Mouse (Mus musculus) intestine, postnatal 0 days (tissue): ENCODE results near the gene Gm10638. TPM values are rescaled to one million over a fixed set of nuclear protein-coding genes. Genes with fewer than 3 reads are reported as not detected.

Source experiments
- ATAC-seq: fragments of 200-750 bp; cut with Nextera tagmentation; 2 replicates; pipeline ENCODE4 v1.8.0; 2017; ENCODE audit warnings: mild to moderate bottlenecking, moderate TSS enrichment, moderate library complexity
- H3K27ac ChIP-seq: fragments of 300-500 bp; sonication (generic); 2 replicates; pipeline ENCODE4 v1.5.1; 2014; ENCODE audit warnings: mild to moderate bottlenecking, low read depth, low read length, moderate library complexity
- H3K27me3 ChIP-seq: fragments of 300-500 bp; sonication (generic); replicated peaks from 2 replicates; pipeline ENCODE4 v1.6.1; 2014; ENCODE audit warnings: low read length, mixed read lengths; ENCODE audit not compliant: control insufficient read depth, insufficient read depth
- H3K36me3 ChIP-seq: fragments of 300-500 bp; sonication (generic); 2 replicates; pipeline ENCODE4 v1.6.1; 2014; ENCODE audit warnings: mild to moderate bottlenecking, moderate library complexity; ENCODE audit not compliant: control insufficient read depth, insufficient read depth
- H3K4me1 ChIP-seq: fragments of 300-500 bp; sonication (generic); replicated peaks from 2 replicates; pipeline ENCODE4 v1.6.1; 2014; ENCODE audit warnings: antibody characterized with exemption, low read length, mixed read lengths; ENCODE audit not compliant: control insufficient read depth, insufficient read depth
- H3K4me2 ChIP-seq: fragments of 300-500 bp; sonication (generic); replicated peaks from 2 replicates; pipeline ENCODE4 v1.6.1; 2014; ENCODE audit warnings: low read depth, mild to moderate bottlenecking, moderate library complexity
- H3K4me3 ChIP-seq: fragments of 300-500 bp; sonication (generic); 2 replicates; pipeline ENCODE4 v1.5.1; 2014; ENCODE audit warnings: low read depth, low read length
- H3K9ac ChIP-seq: fragments of 300-500 bp; sonication (generic); 2 replicates; pipeline ENCODE4 v1.6.1; 2014; ENCODE audit warnings: mild to moderate bottlenecking, low read depth, low read length
- H3K9me3 ChIP-seq: fragments of 300-500 bp; sonication (generic); 2 replicates; pipeline ENCODE4 v1.6.1; 2016; ENCODE audit warnings: mixed run types; ENCODE audit not compliant: control insufficient read depth
- CTCF ChIP-seq: sonication (generic); IDR thresholded peaks from 2 replicates; pipeline ENCODE4 v1.5.1; 2016; ENCODE audit warnings: low read depth, mild to moderate bottlenecking, control low read depth, antibody characterized with exemption, moderate library complexity
- WGBS: fragments of 180-500 bp; shearing (Covaris S2); extraction: QIAGEN DNeasy Blood & Tissue Kit; methylation state at CpG from one replicate; pipeline ENCODE4 v1.1.7; 2014; 5-methylcytosine and 5-hydroxymethylcytosine counted together
- polyA plus RNA-seq: library from polyadenylated mRNA; unstranded; fragments of >200 nt; fragmentation: Nextera tagmentation; extraction: Ambion mirVana; gene quantifications from 2 replicates; pipeline ENCODE4 v1.2.1, GENCODE M21; 2015

Gm10638 gene
- polyA plus RNA-seq, 1 experiment from 2014 or later, result 4.3 TPM

DNA sequence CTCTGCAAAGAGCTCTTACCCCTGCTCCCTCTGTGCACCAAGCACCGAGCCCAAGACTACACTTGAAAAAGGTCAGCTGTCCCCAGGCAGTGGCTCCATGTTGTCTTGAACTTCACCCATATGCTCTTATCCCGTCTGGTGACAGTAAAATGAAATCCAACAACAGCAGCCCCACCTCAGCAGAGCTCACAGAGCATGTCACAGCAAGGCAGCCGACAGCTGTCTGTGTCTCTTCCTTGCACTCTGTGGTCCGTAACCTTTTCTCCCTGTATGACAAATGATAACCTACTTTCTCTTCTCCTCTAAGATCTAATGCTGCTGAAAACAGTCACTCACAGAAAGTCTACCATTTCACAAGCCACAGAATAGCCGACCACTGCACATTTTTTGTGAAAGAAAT lies 38.7 kb upstream of the Gm10638 start:
- no peaks in the 10 kb centered on the region for H3K27me3 ChIP-seq
- no peak overlapping the region for H3K9ac ChIP-seq
- no peaks in the 10 kb centered on the region for H3K9me3 ChIP-seq
- no peak overlapping the region for H3K27ac ChIP-seq
- no peak for TF ChIP-seq CTCF
- no peak for ATAC-seq
- WGBS, result 82% methylated on average over 5 of the region's 5 CpGs
- H3K4me3 ChIP-seq, result no peak overlapping the region
- peaks cover 24% of the 10 kb centered on the region for H3K36me3 ChIP-seq
- H3K4me1 ChIP-seq, result no peaks in the 10 kb centered on the region
- H3K4me2 ChIP-seq, result no peak overlapping the region

DNA sequence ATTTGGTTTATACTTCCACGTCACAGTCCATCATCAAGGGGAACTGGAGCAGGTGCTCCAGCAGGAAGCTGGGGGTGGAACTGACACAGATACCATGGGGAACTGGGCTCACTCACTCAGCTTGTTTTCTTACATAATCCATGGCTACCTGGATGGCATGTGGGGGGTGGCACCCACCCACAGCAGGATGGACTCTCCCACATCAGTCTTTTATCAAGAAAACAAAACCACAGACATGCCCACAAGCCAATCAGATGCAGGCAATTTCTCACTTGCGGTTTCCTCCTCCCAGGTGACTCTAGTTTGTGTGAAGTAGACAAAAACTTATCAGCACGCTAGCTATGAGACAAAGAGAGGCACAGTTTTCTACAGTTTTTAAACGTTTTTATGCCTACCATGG lies 37.6 kb upstream of the Gm10638 start:
- ATAC-seq, result no peak
- H3K9ac ChIP-seq, result no peak overlapping the region
- no peak for TF ChIP-seq CTCF
- H3K9me3 ChIP-seq, result no peaks in the 10 kb centered on the region
- no peak overlapping the region for H3K27ac ChIP-seq
- no peak overlapping the region for H3K4me2 ChIP-seq
- no peaks in the 10 kb centered on the region for H3K27me3 ChIP-seq
- no peaks in the 10 kb centered on the region for H3K4me1 ChIP-seq
- WGBS, result 54% methylated on average over 4 of the region's 4 CpGs
- H3K4me3 ChIP-seq, result no peak overlapping the region
- peaks cover 31% of the 10 kb centered on the region for H3K36me3 ChIP-seq

DNA sequence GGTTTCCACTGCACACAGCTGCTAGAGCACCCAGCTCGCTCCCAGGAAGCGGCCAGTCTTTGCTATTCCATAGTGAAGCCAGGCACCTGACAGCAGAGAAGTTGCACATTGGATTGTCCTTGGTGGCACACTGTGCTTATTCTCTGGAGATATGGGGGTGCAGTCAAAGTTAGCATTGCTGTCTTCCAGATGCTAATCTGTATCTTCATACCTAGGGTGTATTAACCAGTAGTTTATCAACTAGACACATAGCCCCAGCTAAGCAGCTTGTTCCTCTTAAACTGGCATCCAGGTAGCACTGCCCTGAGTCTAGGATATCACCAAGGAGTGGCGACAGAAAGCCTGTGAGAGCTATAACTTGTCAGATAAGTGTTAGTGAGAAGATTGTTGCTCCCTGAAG lies 32.9 kb upstream of the Gm10638 start:
- no peaks in the 10 kb centered on the region for H3K27me3 ChIP-seq
- no peak overlapping the region for H3K9ac ChIP-seq
- H3K9me3 ChIP-seq, result no peaks in the 10 kb centered on the region
- no peaks in the 10 kb centered on the region for H3K4me1 ChIP-seq
- TF ChIP-seq CTCF, result no peak
- 87% methylated on average over 3 of the region's 3 CpGs for WGBS
- no peak for ATAC-seq
- no peak overlapping the region for H3K4me2 ChIP-seq
- no peak overlapping the region for H3K27ac ChIP-seq
- H3K4me3 ChIP-seq, result no peak overlapping the region
- H3K36me3 ChIP-seq, result peaks cover 49% of the 10 kb centered on the region

DNA sequence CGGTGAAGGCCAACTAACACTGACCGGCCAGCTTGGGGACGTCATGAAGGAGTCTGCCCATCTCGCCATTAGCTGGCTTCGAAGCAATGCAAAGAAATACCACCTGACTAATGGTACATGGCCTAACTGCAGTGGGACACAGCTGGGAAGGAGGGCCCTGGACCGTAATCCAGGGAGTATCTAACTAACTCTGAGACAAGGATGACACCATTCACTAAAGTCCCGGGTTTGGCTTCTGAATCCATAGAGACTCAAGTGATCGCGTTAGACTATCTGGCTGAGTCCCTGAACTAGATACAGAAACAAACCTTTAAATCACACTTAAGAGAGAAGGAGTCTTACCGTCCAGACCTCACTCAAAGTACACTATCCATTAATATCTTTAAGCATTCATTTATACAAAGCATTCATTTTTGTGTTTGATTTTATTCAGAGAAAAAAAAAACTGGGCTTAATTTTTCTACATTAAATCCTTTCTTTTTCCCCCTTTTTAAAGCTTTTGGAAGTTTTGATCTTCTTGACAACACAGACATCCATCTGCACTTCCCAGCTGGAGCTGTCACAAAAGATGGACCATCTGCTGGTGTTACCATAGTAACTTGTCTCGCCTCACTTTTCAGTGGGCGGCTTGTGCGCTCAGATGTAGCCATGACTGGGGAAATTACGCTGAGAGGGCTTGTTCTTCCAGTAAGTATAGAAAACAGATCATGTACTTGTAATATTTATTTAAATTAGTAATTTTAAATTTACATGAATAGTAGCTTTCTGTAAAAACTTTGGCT lies 31.9 kb upstream of the Gm10638 start:
- TF ChIP-seq CTCF, result no peak

DNA sequence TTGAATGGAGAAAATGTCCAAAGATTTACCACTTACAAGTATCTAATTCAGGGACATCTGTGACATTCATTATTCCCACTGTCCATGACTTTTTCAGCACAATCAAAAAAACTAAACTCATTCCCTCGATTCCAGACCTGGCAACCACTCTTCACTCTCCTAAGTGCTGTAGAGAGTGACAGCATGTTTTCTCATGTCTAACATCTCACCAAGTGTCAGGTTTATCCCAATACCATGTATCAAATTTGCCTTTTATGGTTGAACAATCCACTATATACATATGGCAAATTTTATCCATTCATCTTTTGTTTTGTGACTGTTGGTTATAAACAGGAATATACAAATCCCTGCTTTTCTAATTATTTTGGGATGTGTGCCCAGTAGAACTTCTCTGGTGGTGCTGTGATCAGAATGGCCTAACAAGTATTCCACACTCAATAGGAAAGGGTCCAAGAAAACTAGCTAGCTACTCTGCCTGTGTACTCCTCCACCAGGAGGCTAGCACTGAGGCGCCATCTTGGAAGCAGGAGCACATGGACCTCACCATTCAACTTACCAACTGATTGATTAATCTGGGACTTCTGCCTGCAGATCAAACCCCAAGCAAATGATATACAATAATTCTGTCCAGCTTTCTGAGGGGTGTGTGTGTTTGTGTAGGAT lies 27.0 kb upstream of the Gm10638 start:
- no peak for ATAC-seq
- Histone ChIP-seq H3K9me3 (no peaks in the 10 kb centered on the region), H3K27ac (no peak overlapping the region), H3K9ac (no peak overlapping the region), H3K4me2 (no peak overlapping the region), H3K4me3 (no peak overlapping the region), H3K4me1 (no peaks in the 10 kb centered on the region), H3K36me3 (peaks cover 39% of the 10 kb centered on the region), H3K27me3 (no peaks in the 10 kb centered on the region)
- TF ChIP-seq CTCF, result no peak
- 77% methylated on average over 2 of the region's 2 CpGs for WGBS

More for the DNA sequence above, 31.9 kb upstream of the Gm10638 start:
- H3K36me3 ChIP-seq, result peaks cover 59% of the 10 kb centered on the region
- no peak overlapping the region for H3K4me3 ChIP-seq
- H3K27ac ChIP-seq, result no peak overlapping the region
- no peak for ATAC-seq
- H3K4me2 ChIP-seq, result no peak overlapping the region
- H3K27me3 ChIP-seq, result no peaks in the 10 kb centered on the region
- H3K9ac ChIP-seq, result no peak overlapping the region
- no peaks in the 10 kb centered on the region for H3K9me3 ChIP-seq
- WGBS, result 75% methylated on average over 14 of the region's 14 CpGs
- H3K4me1 ChIP-seq, result no peaks in the 10 kb centered on the region

DNA sequence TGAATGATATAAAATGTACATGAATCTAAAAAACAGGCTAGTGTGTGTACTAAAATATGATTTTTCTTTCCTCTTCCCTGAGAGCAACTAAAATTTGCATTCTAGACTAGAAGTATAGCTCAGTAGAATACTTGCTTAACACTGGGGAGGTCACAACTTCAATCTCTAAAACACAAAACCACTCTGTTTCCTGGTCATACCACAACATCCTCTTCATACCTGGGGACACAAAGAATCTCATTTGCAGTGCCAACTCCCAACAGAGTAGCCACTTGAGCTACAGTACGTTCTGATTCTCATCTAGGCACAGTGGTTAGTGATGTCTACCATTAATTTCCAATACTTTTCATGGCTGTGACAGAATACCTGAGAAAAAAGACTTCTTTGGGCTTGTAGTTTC lies 26.1 kb upstream of the Gm10638 start:
- Histone ChIP-seq H3K27me3 (no peaks in the 10 kb centered on the region), H3K27ac (no peak overlapping the region), H3K4me1 (no peaks in the 10 kb centered on the region), H3K36me3 (peaks cover 36% of the 10 kb centered on the region), H3K4me3 (no peak overlapping the region), H3K9ac (no peak overlapping the region), H3K9me3 (no peaks in the 10 kb centered on the region), H3K4me2 (no peak overlapping the region)
- 87% methylated on average over 1 of the region's 1 CpGs for WGBS
- ATAC-seq, result no peak
- no peak for TF ChIP-seq CTCF
